Mouse (Mus musculus) lung, embryonic 15.5 days (tissue): ENCODE measurements around the gene Ankrd53. TPM values are rescaled to one million over a fixed set of nuclear protein-coding genes. Genes with fewer than 3 reads are reported as not detected.
"Not testable (repeated sequence)": the region's sequence is repeated elsewhere in the genome, so short reads cannot be mapped to it uniquely, and the experiment has no call there.

Source experiments
- ATAC-seq: fragments of 200-750 bp; cut with Nextera tagmentation; 2 replicates; pipeline ENCODE4 v1.8.0; 2017; ENCODE audit warnings: moderate number of reproducible peaks, borderline replicate concordance; ENCODE audit not compliant: low FRiP score, low TSS enrichment; ENCODE audit errors: extremely low read depth
- H3K27ac ChIP-seq: fragments of 300-500 bp; sonication (generic); 2 replicates; pipeline ENCODE4 v1.5.1; 2015; ENCODE audit warnings: moderate library complexity, mild to moderate bottlenecking, inconsistent platforms
- H3K27me3 ChIP-seq: fragments of 300-500 bp; sonication (generic); 2 replicates; pipeline ENCODE4 v1.6.1; 2015; ENCODE audit warnings: inconsistent platforms
- H3K36me3 ChIP-seq: fragments of 300-500 bp; sonication (generic); 2 replicates; pipeline ENCODE4 v1.6.1; 2015; ENCODE audit warnings: inconsistent platforms
- H3K4me1 ChIP-seq: fragments of 300-500 bp; sonication (generic); 2 replicates; pipeline ENCODE4 v1.6.1; 2015; ENCODE audit warnings: inconsistent platforms
- H3K4me2 ChIP-seq: fragments of 300-500 bp; sonication (generic); 2 replicates; pipeline ENCODE4 v1.6.1; 2015; ENCODE audit warnings: inconsistent platforms, mild to moderate bottlenecking, moderate library complexity
- H3K4me3 ChIP-seq: fragments of 300-500 bp; sonication (generic); 2 replicates; pipeline ENCODE4 v1.5.1; 2015; ENCODE audit warnings: mild to moderate bottlenecking, inconsistent platforms
- H3K9ac ChIP-seq: fragments of 300-500 bp; sonication (generic); 2 replicates; pipeline ENCODE4 v1.6.1; 2015; ENCODE audit warnings: inconsistent platforms
- H3K9me3 ChIP-seq: fragments of 300-500 bp; sonication (generic); 2 replicates; pipeline ENCODE4 v1.6.1; 2016; ENCODE audit warnings: inconsistent platforms
- WGBS: fragments of 180-500 bp; shearing (Covaris S2); methylation state at CpG from one replicate; pipeline ENCODE4 v1.1.7; 2015; 5-methylcytosine and 5-hydroxymethylcytosine counted together
- polyA plus RNA-seq: library from polyadenylated mRNA; unstranded; fragments of >200 nt; fragmentation: Nextera tagmentation; extraction: Ambion mirVana; gene quantifications from 2 replicates; pipeline ENCODE4 v1.2.1, GENCODE M21; 2015

Gene Ankrd53
- polyA plus RNA-seq, 1 experiment from 2014 or later, result not detected

- Histone ChIP-seq H3K36me3 (peaks cover 23% of the 10 kb centered on the region), H3K4me2 (peak overlapping the region; percentile 75), H3K4me3 (peak overlapping the region; percentile 77), H3K9ac (0 out of 2 replicates have a peak overlapping the region, but pooled peaks have one; percentile 86), H3K4me1 (peaks cover 20% of the 10 kb centered on the region), H3K27me3 (no peaks in the 10 kb centered on the region), H3K9me3 (no peaks in the 10 kb centered on the region), H3K27ac (no peak overlapping the region)
- ATAC-seq, result no peak
- WGBS, result 59% methylated on average over 8 of the region's 9 CpGs
These were observed 11.7 kb downstream of the Ankrd53 start for GRCm38 (mm10) chr6:83774126-83774525.

GRCm38 (mm10) chr6:83774781-83775563 is 12.5 kb downstream of the Ankrd53 start:
- H3K4me2 ChIP-seq, result peak overlapping the region; percentile 75
- peaks cover 20% of the 10 kb centered on the region for H3K4me1 ChIP-seq
- H3K4me3 ChIP-seq, result peak overlapping the region; percentile 77
- H3K9ac ChIP-seq, result peak overlapping the region; percentile 86
- WGBS, result 1% methylated on average over 14 of the region's 14 CpGs
- H3K27ac ChIP-seq, result peak overlapping the region; percentile 80
- peak; percentile 20 for ATAC-seq
- no peaks in the 10 kb centered on the region for H3K9me3 ChIP-seq
- H3K27me3 ChIP-seq, result no peaks in the 10 kb centered on the region
- peaks cover 17% of the 10 kb centered on the region for H3K36me3 ChIP-seq

- peak; percentile 96 for ATAC-seq
- Histone ChIP-seq H3K9me3 (no peaks in the 10 kb centered on the region), H3K4me3 (peak within 1 kb of the TSS; percentile 77), H3K4me1 (peaks cover 20% of the 10 kb centered on the region), H3K4me2 (peak within 1 kb of the TSS; percentile 75), H3K27me3 (no peaks in the 10 kb centered on the region), H3K9ac (peak within 1 kb of the TSS; percentile 86), H3K36me3 (peaks cover 15% of the 10 kb centered on the region), H3K27ac (peak within 1 kb of the TSS; percentile 80)
- WGBS, result under 1% methylated on average over 45 of the region's 45 CpGs
These were observed 13.3 kb downstream of the Ankrd53 start, which contains the start of gene Tex261 for GRCm38 (mm10) chr6:83775638-83776293. Gene Tex261 (minus strand): TSS chr6:83775813.

- H3K4me2 ChIP-seq, result no peak overlapping the region
- no peaks in the 10 kb centered on the region for H3K9me3 ChIP-seq
- ATAC-seq, result no peak
- H3K27me3 ChIP-seq, result no peaks in the 10 kb centered on the region
- no peak overlapping the region for H3K27ac ChIP-seq
- no peak overlapping the region for H3K4me3 ChIP-seq
- no peaks in the 10 kb centered on the region for H3K36me3 ChIP-seq
- no peak overlapping the region for H3K9ac ChIP-seq
- peaks cover 20% of the 10 kb centered on the region for H3K4me1 ChIP-seq
- WGBS, result 71% methylated on average over 7 of the region's 7 CpGs
These were observed 15.9 kb downstream of the Ankrd53 start for GRCm38 (mm10) chr6:83778306-83778705.

- H3K4me2 ChIP-seq, result no peak overlapping the region
- WGBS, result 8% methylated on average over 5 of the region's 5 CpGs
- no peak overlapping the region for H3K4me3 ChIP-seq
- no peaks in the 10 kb centered on the region for H3K36me3 ChIP-seq
- no peak overlapping the region for H3K9ac ChIP-seq
- no peaks in the 10 kb centered on the region for H3K27me3 ChIP-seq
- no peak for ATAC-seq
- H3K27ac ChIP-seq, result no peak overlapping the region
- H3K9me3 ChIP-seq, result no peaks in the 10 kb centered on the region
- H3K4me1 ChIP-seq, result peaks cover 14% of the 10 kb centered on the region
These were observed 16.6 kb downstream of the Ankrd53 start for GRCm38 (mm10) chr6:83779026-83779425.

- H3K27ac ChIP-seq, result no peak overlapping the region
- H3K4me1 ChIP-seq, result no peaks in the 10 kb centered on the region
- no peak for ATAC-seq
- H3K9me3 ChIP-seq, result no peaks in the 10 kb centered on the region
- H3K9ac ChIP-seq, result no peak overlapping the region
- H3K27me3 ChIP-seq, result no peaks in the 10 kb centered on the region
- no peak overlapping the region for H3K4me2 ChIP-seq
- no peak overlapping the region for H3K4me3 ChIP-seq
- WGBS, result 64% methylated on average over 3 of the region's 3 CpGs
- no peaks in the 10 kb centered on the region for H3K36me3 ChIP-seq
These were observed 24.0 kb downstream of the Ankrd53 start for GRCm38 (mm10) chr6:83786426-83786825.

GRCm38 (mm10) chr6:83788554-83788953 is 26.1 kb downstream of the Ankrd53 start:
- H3K9me3 ChIP-seq, result no peaks in the 10 kb centered on the region
- H3K4me2 ChIP-seq, result no peak overlapping the region
- H3K4me3 ChIP-seq, result no peak overlapping the region
- 64% methylated on average over 7 of the region's 7 CpGs for WGBS
- no peak for ATAC-seq
- H3K27ac ChIP-seq, result no peak overlapping the region
- H3K9ac ChIP-seq, result no peak overlapping the region
- H3K27me3 ChIP-seq, result no peaks in the 10 kb centered on the region; the same call in 1 of the 2 replicates
- no peaks in the 10 kb centered on the region for H3K36me3 ChIP-seq
- no peaks in the 10 kb centered on the region for H3K4me1 ChIP-seq

- not testable (repeated sequence) for H3K4me2 ChIP-seq, H3K36me3 ChIP-seq, ATAC-seq, H3K27ac ChIP-seq, H3K4me1 ChIP-seq, H3K4me3 ChIP-seq, H3K9ac ChIP-seq, H3K9me3 ChIP-seq, H3K27me3 ChIP-seq
- 81% methylated on average over 5 of the region's 5 CpGs for WGBS
These were observed 28.1 kb downstream of the Ankrd53 start for GRCm38 (mm10) chr6:83790533-83790932.

- H3K36me3 ChIP-seq, result no peaks in the 10 kb centered on the region
- no peaks in the 10 kb centered on the region; the same call in 1 of the 2 replicates for H3K27me3 ChIP-seq
- H3K4me3 ChIP-seq, result no peak overlapping the region
- no peak overlapping the region for H3K4me2 ChIP-seq
- 55% methylated on average over 4 of the region's 4 CpGs for WGBS
- H3K9me3 ChIP-seq, result no peaks in the 10 kb centered on the region
- H3K9ac ChIP-seq, result no peak overlapping the region
- H3K4me1 ChIP-seq, result peaks cover 6% of the 10 kb centered on the region; the same call in 1 of the 2 replicates
- no peak for ATAC-seq
- H3K27ac ChIP-seq, result no peak overlapping the region
These were observed 28.9 kb downstream of the Ankrd53 start for GRCm38 (mm10) chr6:83791251-83791890.

- Histone ChIP-seq H3K9ac (peak within 1 kb of the TSS; percentile 73), H3K27ac (peak within 1 kb of the TSS; percentile 97), H3K9me3 (no peaks in the 10 kb centered on the region), H3K36me3 (no peaks in the 10 kb centered on the region), H3K4me2 (peak within 1 kb of the TSS; percentile 83), H3K27me3 (no peaks in the 10 kb centered on the region; the same call in 1 of the 2 replicates), H3K4me3 (peak within 1 kb of the TSS; percentile 72), H3K4me1 (peaks cover 13% of the 10 kb centered on the region; the same call in 1 of the 2 replicates)
- under 1% methylated on average over 43 of the region's 43 CpGs for WGBS
- ATAC-seq, result peak; percentile 97
These were observed 32.4 kb downstream of the Ankrd53 start, which contains the start of gene Nagk for GRCm38 (mm10) chr6:83794760-83795296. Gene Nagk (plus strand): TSS chr6:83794982.

GRCm38 (mm10) chr6:83795492-83795900 is 33.1 kb downstream of the Ankrd53 start:
- WGBS, result 2% methylated on average over 13 of the region's 13 CpGs
- peak overlapping the region; percentile 97 for H3K27ac ChIP-seq
- peak overlapping the region; percentile 83 for H3K4me2 ChIP-seq
- H3K27me3 ChIP-seq, result no peaks in the 10 kb centered on the region; the same call in 1 of the 2 replicates
- peaks cover 3% of the 10 kb centered on the region; the same call in 1 of the 2 replicates for H3K36me3 ChIP-seq
- peak overlapping the region; percentile 72 for H3K4me3 ChIP-seq
- H3K4me1 ChIP-seq, result peaks cover 13% of the 10 kb centered on the region; the same call in 1 of the 2 replicates
- H3K9ac ChIP-seq, result peak overlapping the region; percentile 73
- no peak for ATAC-seq
- H3K9me3 ChIP-seq, result no peaks in the 10 kb centered on the region
